Mouse (Mus musculus): ENCODE results near the gene Map3k10. TPM values are rescaled to one million over a fixed set of nuclear protein-coding genes. Genes with fewer than 3 reads are reported as not detected.

The Map3k10 gene
- total and polyA plus RNA-seq, 2 experiments from 2014 or later: 22.9 to 141 TPM

DNA sequence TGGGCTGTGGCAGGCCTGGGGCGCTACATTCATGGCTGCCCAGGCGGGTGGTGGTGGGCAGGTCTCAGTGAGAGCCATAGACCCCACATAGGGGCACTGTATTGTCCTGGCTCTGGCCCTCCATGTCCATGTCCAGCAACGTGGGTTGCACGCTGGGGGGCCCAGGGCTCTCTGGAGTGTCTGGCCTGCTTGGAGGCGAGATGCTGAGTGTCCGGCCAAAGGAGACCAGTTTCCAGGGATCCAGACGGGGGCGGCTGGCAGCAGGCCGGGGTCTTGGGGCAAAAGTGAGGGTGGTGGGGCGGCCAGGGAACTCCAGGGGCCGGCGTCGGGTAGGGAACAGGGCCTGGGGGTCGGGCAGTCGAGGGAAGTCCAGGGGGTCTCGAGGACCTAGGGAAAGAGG is 17.8 kb downstream of the Map3k10 start:
- Histone ChIP-seq H3K4me1 (ENCODE audit: insufficient read depth, low read length) (no peaks in the 10 kb centered on the region), H3K27me3 (ENCODE audit: insufficient read depth, low read length) (no peaks in the 10 kb centered on the region), H3K4me2 (ENCODE audit: low read depth, low read length) (no peak overlapping the region), H3K27ac (no peak overlapping the region), H3K9me3 (ENCODE audit: low read length) (no peaks in the 10 kb centered on the region), H3K4me3 (ENCODE audit: low read length) (no peak overlapping the region), H3K9ac (replicated peaks; ENCODE audit: low read length) (no peak overlapping the region), H3K36me3 (ENCODE audit: insufficient read depth, low read length) (peaks cover 19% of the 10 kb centered on the region; the same call in 1 of the 2 replicates)
- ATAC-seq: no peak
- no peak for DNase-seq (ENCODE audit: low spot score)
- no peak for TF ChIP-seq CTCF (IDR thresholded peaks at IDR 0.05; ENCODE audit: low read depth)
- 84% methylated on average over 16 of the region's 16 CpGs for WGBS

DNA sequence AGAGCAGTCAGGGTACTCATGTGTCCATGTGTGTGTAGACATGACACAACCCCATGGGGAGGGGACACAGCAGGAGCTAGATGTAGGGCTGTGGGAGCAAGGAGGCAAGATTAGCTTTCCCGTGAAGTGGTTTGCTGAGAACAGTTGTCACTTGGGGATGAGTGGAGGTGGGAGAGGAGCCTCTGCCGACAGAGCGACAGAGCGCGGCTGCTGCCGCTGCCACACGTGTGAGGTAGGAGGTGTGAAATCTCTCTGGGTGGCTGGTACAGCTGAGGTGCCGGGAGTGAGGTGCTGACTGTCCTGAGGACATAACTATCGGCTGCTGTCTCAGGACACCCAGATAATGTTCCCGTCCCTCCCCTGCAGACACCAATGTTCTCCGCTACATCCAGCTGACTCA is 18.9 kb downstream of the Map3k10 start:
- Histone ChIP-seq H3K27ac (no peak overlapping the region), H3K4me3 (ENCODE audit: low read length) (no peak overlapping the region), H3K4me1 (ENCODE audit: insufficient read depth, low read length) (no peaks in the 10 kb centered on the region), H3K4me2 (ENCODE audit: low read depth, low read length) (peak overlapping the region; percentile 62; the same call in 1 of the 2 replicates), H3K9ac (replicated peaks; ENCODE audit: low read length) (no peak overlapping the region), H3K9me3 (ENCODE audit: low read length) (no peaks in the 10 kb centered on the region), H3K27me3 (ENCODE audit: insufficient read depth, low read length) (no peaks in the 10 kb centered on the region), H3K36me3 (ENCODE audit: insufficient read depth, low read length) (peaks cover 17% of the 10 kb centered on the region; the same call in 1 of the 2 replicates)
- no peak for TF ChIP-seq CTCF (IDR thresholded peaks at IDR 0.05; ENCODE audit: low read depth)
- ATAC-seq: no peak
- no peak for DNase-seq (ENCODE audit: low spot score)
- 72% methylated on average over 11 of the region's 11 CpGs for WGBS

GRCm38 (mm10) chr7:27654607-27655276 is 19.7 kb downstream of the Map3k10 start:
- H3K4me2 ChIP-seq (ENCODE audit: low read depth, low read length): peak overlapping the region; percentile 62
- no peaks in the 10 kb centered on the region for H3K27me3 ChIP-seq (ENCODE audit: insufficient read depth, low read length)
- TF ChIP-seq CTCF (IDR thresholded peaks at IDR 0.05; ENCODE audit: low read depth): peak; percentile 71
- peak overlapping the region; percentile 55 for H3K4me3 ChIP-seq (ENCODE audit: low read length)
- H3K4me1 ChIP-seq (ENCODE audit: insufficient read depth, low read length): no peaks in the 10 kb centered on the region
- peak overlapping the region; percentile 82 for H3K9ac ChIP-seq (replicated peaks; ENCODE audit: low read length)
- ATAC-seq: no peak
- no peaks in the 10 kb centered on the region for H3K9me3 ChIP-seq (ENCODE audit: low read length)
- DNase-seq (ENCODE audit: low spot score): peak; percentile 70
- H3K36me3 ChIP-seq (ENCODE audit: insufficient read depth, low read length): peaks cover 17% of the 10 kb centered on the region; the same call in 1 of the 2 replicates
- WGBS: 62% methylated on average over 20 of the region's 20 CpGs
- peak overlapping the region; percentile 92 for H3K27ac ChIP-seq

GRCm38 (mm10) chr7:27653681-27654437 is 20.5 kb downstream of the Map3k10 start, which contains the start of gene Ttc9b:
Gene Ttc9b, plus strand, starts transcription at chr7:27653915.
- H3K4me2 ChIP-seq (ENCODE audit: low read depth, low read length): peak within 1 kb of the TSS; percentile 62
- H3K27ac ChIP-seq: peak within 1 kb of the TSS; percentile 92
- no peaks in the 10 kb centered on the region for H3K9me3 ChIP-seq (ENCODE audit: low read length)
- 2% methylated on average over 54 of the region's 62 CpGs for WGBS
- no peaks in the 10 kb centered on the region for H3K27me3 ChIP-seq (ENCODE audit: insufficient read depth, low read length)
- H3K9ac ChIP-seq (replicated peaks; ENCODE audit: low read length): peak within 1 kb of the TSS; percentile 82
- peaks cover 17% of the 10 kb centered on the region; the same call in 1 of the 2 replicates for H3K36me3 ChIP-seq (ENCODE audit: insufficient read depth, low read length)
- H3K4me1 ChIP-seq (ENCODE audit: insufficient read depth, low read length): no peaks in the 10 kb centered on the region
- DNase-seq (ENCODE audit: low spot score) (peak; percentile 91), ATAC-seq (peak; percentile 76)
- TF ChIP-seq CTCF (IDR thresholded peaks at IDR 0.05; ENCODE audit: low read depth): peak; percentile 49
- H3K4me3 ChIP-seq (ENCODE audit: low read length): peak within 1 kb of the TSS; percentile 55

- WGBS: 5% methylated on average over 10 of the region's 10 CpGs
- TF ChIP-seq CTCF (IDR thresholded peaks at IDR 0.05; ENCODE audit: low read depth): peak; percentile 73
These were observed 23.4 kb downstream of the Map3k10 start for GRCm38 (mm10) chr7:27650949-27651348.

GRCm38 (mm10) chr7:27649723-27650122 is 24.7 kb downstream of the Map3k10 start:
- H3K9me3 ChIP-seq (ENCODE audit: low read length): no peaks in the 10 kb centered on the region
- no peak for TF ChIP-seq CTCF (IDR thresholded peaks at IDR 0.05; ENCODE audit: low read depth)
- H3K27ac ChIP-seq: no peak overlapping the region
- H3K9ac ChIP-seq (replicated peaks; ENCODE audit: low read length): no peak overlapping the region
- no peaks in the 10 kb centered on the region for H3K4me1 ChIP-seq (ENCODE audit: insufficient read depth, low read length)
- no peaks in the 10 kb centered on the region for H3K36me3 ChIP-seq (ENCODE audit: insufficient read depth, low read length)
- no peak overlapping the region for H3K4me3 ChIP-seq (ENCODE audit: low read length)
- ATAC-seq (no peak), DNase-seq (ENCODE audit: low spot score) (no peak)
- H3K27me3 ChIP-seq (ENCODE audit: insufficient read depth, low read length): no peaks in the 10 kb centered on the region
- no peak overlapping the region for H3K4me2 ChIP-seq (ENCODE audit: low read depth, low read length)
- 93% methylated on average over 11 of the region's 11 CpGs for WGBS

More at GRCm38 (mm10) chr7:27650949-27651348, 23.4 kb downstream of the Map3k10 start:
- peak; percentile 91 for DNase-seq (ENCODE audit: low spot score)
- H3K27me3 ChIP-seq (ENCODE audit: insufficient read depth, low read length): no peaks in the 10 kb centered on the region
- no peaks in the 10 kb centered on the region for H3K36me3 ChIP-seq (ENCODE audit: insufficient read depth, low read length)
- no peak overlapping the region for H3K27ac ChIP-seq
- H3K4me2 ChIP-seq (ENCODE audit: low read depth, low read length): no peak overlapping the region
- no peak overlapping the region for H3K4me3 ChIP-seq (ENCODE audit: low read length)
- no peak for ATAC-seq
- no peaks in the 10 kb centered on the region for H3K9me3 ChIP-seq (ENCODE audit: low read length)
- no peaks in the 10 kb centered on the region for H3K4me1 ChIP-seq (ENCODE audit: insufficient read depth, low read length)
- no peak overlapping the region for H3K9ac ChIP-seq (replicated peaks; ENCODE audit: low read length)
